Mouse (Mus musculus): ENCODE data around the gene Mkks. TPM values are rescaled to one million over a fixed set of nuclear protein-coding genes. Genes with fewer than 3 reads are reported as not detected.

Mkks gene
- 12.1 and 12.8 TPM in 2 replicates for polyA plus RNA-seq (2015; fragmentation: Nextera tagmentation; extraction: Ambion mirVana)

- WGBS = under 1% methylated on average over 49 of the region's 49 CpGs
Measured at GRCm38 (mm10) chr2:136891068-136891950, at the start of gene Mkks, which contains the start of the genes Slx4ip and AL731706.1. Mkks (minus strand) TSS chr2:136891389. Slx4ip (plus strand) TSS chr2:136891218. AL731706.1 (minus strand) TSS chr2:136891389.

GRCm38 (mm10) chr2:136938249-136938648 is 47.1 kb upstream of the Mkks start:
- Histone ChIP-seq H3K27me3 (ENCODE audit: control insufficient read depth, insufficient read depth, low read depth, low read length) (no peaks in the 10 kb centered on the region), H3K9ac (ENCODE audit: low read depth, low read length) (no peak overlapping the region), H3K27ac (ENCODE audit: low read length) (no peak overlapping the region), H3K4me2 (ENCODE audit: low read length) (no peak overlapping the region), H3K9me3 (replicated peaks; ENCODE audit: control insufficient read depth, low read length, poor library complexity, severe bottlenecking) (no peaks in the 10 kb centered on the region), H3K4me3 (ENCODE audit: low read depth, low read length) (no peak overlapping the region), H3K36me3 (ENCODE audit: control insufficient read depth, insufficient read depth, low read length) (no peaks in the 10 kb centered on the region), H3K4me1 (ENCODE audit: control insufficient read depth, insufficient read depth, low read length) (no peaks in the 10 kb centered on the region)
- ATAC-seq = no peak
- 88% methylated on average over 1 of the region's 1 CpGs for WGBS

More at GRCm38 (mm10) chr2:136891068-136891950, at the start of gene Mkks, which contains the start of the genes Slx4ip and AL731706.1:
- no peaks in the 10 kb centered on the region for H3K36me3 ChIP-seq (ENCODE audit: control insufficient read depth, insufficient read depth, low read length)
- peaks cover 21% of the 10 kb centered on the region for H3K4me1 ChIP-seq (ENCODE audit: control insufficient read depth, insufficient read depth, low read length)
- H3K27me3 ChIP-seq (ENCODE audit: control insufficient read depth, insufficient read depth, low read depth, low read length) = no peaks in the 10 kb centered on the region
- H3K4me3 ChIP-seq (ENCODE audit: low read depth, low read length) = peak within 1 kb of the TSS; percentile 79
- peak within 1 kb of the TSS; percentile 56 for H3K4me2 ChIP-seq (ENCODE audit: low read length)
- H3K9ac ChIP-seq (ENCODE audit: low read depth, low read length) = peak within 1 kb of the TSS; percentile 90
- H3K9me3 ChIP-seq (replicated peaks; ENCODE audit: control insufficient read depth, low read length, poor library complexity, severe bottlenecking) = no peaks in the 10 kb centered on the region
- peak; percentile 99 for ATAC-seq
- peak within 1 kb of the TSS; percentile 98 for H3K27ac ChIP-seq (ENCODE audit: low read length)

GRCm38 (mm10) chr2:136936391-136937288 is 45.5 kb upstream of the Mkks start:
- Histone ChIP-seq H3K27me3 (ENCODE audit: control insufficient read depth, insufficient read depth, low read depth, low read length) (no peaks in the 10 kb centered on the region), H3K4me2 (ENCODE audit: low read length) (no peak overlapping the region), H3K4me3 (ENCODE audit: low read depth, low read length) (no peak overlapping the region), H3K36me3 (ENCODE audit: control insufficient read depth, insufficient read depth, low read length) (no peaks in the 10 kb centered on the region), H3K4me1 (ENCODE audit: control insufficient read depth, insufficient read depth, low read length) (no peaks in the 10 kb centered on the region), H3K27ac (ENCODE audit: low read length) (no peak overlapping the region), H3K9me3 (replicated peaks; ENCODE audit: control insufficient read depth, low read length, poor library complexity, severe bottlenecking) (no peaks in the 10 kb centered on the region), H3K9ac (ENCODE audit: low read depth, low read length) (no peak overlapping the region)
- 94% methylated on average over 4 of the region's 4 CpGs for WGBS
- no peak for ATAC-seq

GRCm38 (mm10) chr2:136921003-136921408 is 29.8 kb upstream of the Mkks start:
- ATAC-seq = no peak
- H3K4me2 ChIP-seq (ENCODE audit: low read length) = no peak overlapping the region
- H3K27ac ChIP-seq (ENCODE audit: low read length) = no peak overlapping the region
- no peak overlapping the region for H3K9ac ChIP-seq (ENCODE audit: low read depth, low read length)
- H3K9me3 ChIP-seq (replicated peaks; ENCODE audit: control insufficient read depth, low read length, poor library complexity, severe bottlenecking) = no peaks in the 10 kb centered on the region
- no peaks in the 10 kb centered on the region for H3K27me3 ChIP-seq (ENCODE audit: control insufficient read depth, insufficient read depth, low read depth, low read length)
- H3K36me3 ChIP-seq (ENCODE audit: control insufficient read depth, insufficient read depth, low read length) = no peaks in the 10 kb centered on the region
- H3K4me1 ChIP-seq (ENCODE audit: control insufficient read depth, insufficient read depth, low read length) = no peaks in the 10 kb centered on the region
- no peak overlapping the region for H3K4me3 ChIP-seq (ENCODE audit: low read depth, low read length)
- 73% methylated on average over 4 of the region's 4 CpGs for WGBS

GRCm38 (mm10) chr2:136920257-136920993 is 29.2 kb upstream of the Mkks start:
- H3K27me3 ChIP-seq (ENCODE audit: control insufficient read depth, insufficient read depth, low read depth, low read length) = no peaks in the 10 kb centered on the region
- H3K36me3 ChIP-seq (ENCODE audit: control insufficient read depth, insufficient read depth, low read length) = no peaks in the 10 kb centered on the region
- H3K4me3 ChIP-seq (ENCODE audit: low read depth, low read length) = no peak overlapping the region
- no peaks in the 10 kb centered on the region for H3K9me3 ChIP-seq (replicated peaks; ENCODE audit: control insufficient read depth, low read length, poor library complexity, severe bottlenecking)
- WGBS = 92% methylated on average over 3 of the region's 3 CpGs
- no peak overlapping the region for H3K27ac ChIP-seq (ENCODE audit: low read length)
- no peak overlapping the region for H3K4me2 ChIP-seq (ENCODE audit: low read length)
- no peak overlapping the region for H3K9ac ChIP-seq (ENCODE audit: low read depth, low read length)
- H3K4me1 ChIP-seq (ENCODE audit: control insufficient read depth, insufficient read depth, low read length) = no peaks in the 10 kb centered on the region
- ATAC-seq = no peak

- H3K4me3 ChIP-seq (ENCODE audit: low read depth, low read length) = no peak overlapping the region
- WGBS = 96% methylated on average over 1 of the region's 1 CpGs
- H3K4me1 ChIP-seq (ENCODE audit: control insufficient read depth, insufficient read depth, low read length) = no peaks in the 10 kb centered on the region
- ATAC-seq = no peak
- no peaks in the 10 kb centered on the region for H3K27me3 ChIP-seq (ENCODE audit: control insufficient read depth, insufficient read depth, low read depth, low read length)
- H3K9me3 ChIP-seq (replicated peaks; ENCODE audit: control insufficient read depth, low read length, poor library complexity, severe bottlenecking) = no peaks in the 10 kb centered on the region
- H3K9ac ChIP-seq (ENCODE audit: low read depth, low read length) = no peak overlapping the region
- H3K27ac ChIP-seq (ENCODE audit: low read length) = no peak overlapping the region
- H3K4me2 ChIP-seq (ENCODE audit: low read length) = no peak overlapping the region
- H3K36me3 ChIP-seq (ENCODE audit: control insufficient read depth, insufficient read depth, low read length) = no peaks in the 10 kb centered on the region
Measured at GRCm38 (mm10) chr2:136919433-136919832, 28.2 kb upstream of the Mkks start.

GRCm38 (mm10) chr2:136914334-136914902 is 23.2 kb upstream of the Mkks start:
- H3K9ac ChIP-seq (ENCODE audit: low read depth, low read length) = no peak overlapping the region
- ATAC-seq = peak; percentile 84
- H3K27ac ChIP-seq (ENCODE audit: low read length) = no peak overlapping the region
- no peaks in the 10 kb centered on the region for H3K27me3 ChIP-seq (ENCODE audit: control insufficient read depth, insufficient read depth, low read depth, low read length)
- H3K4me3 ChIP-seq (ENCODE audit: low read depth, low read length) = no peak overlapping the region
- no peaks in the 10 kb centered on the region for H3K36me3 ChIP-seq (ENCODE audit: control insufficient read depth, insufficient read depth, low read length)
- H3K4me1 ChIP-seq (ENCODE audit: control insufficient read depth, insufficient read depth, low read length) = no peaks in the 10 kb centered on the region; the same call in 1 of the 2 replicates
- no peaks in the 10 kb centered on the region for H3K9me3 ChIP-seq (replicated peaks; ENCODE audit: control insufficient read depth, low read length, poor library complexity, severe bottlenecking)
- H3K4me2 ChIP-seq (ENCODE audit: low read length) = no peak overlapping the region
- 44% methylated on average over 3 of the region's 3 CpGs for WGBS

- H3K9me3 ChIP-seq (replicated peaks; ENCODE audit: control insufficient read depth, low read length, poor library complexity, severe bottlenecking) = no peaks in the 10 kb centered on the region
- no peak overlapping the region for H3K4me3 ChIP-seq (ENCODE audit: low read depth, low read length)
- no peaks in the 10 kb centered on the region for H3K36me3 ChIP-seq (ENCODE audit: control insufficient read depth, insufficient read depth, low read length)
- no peak for ATAC-seq
- 17% methylated on average over 3 of the region's 3 CpGs for WGBS
- H3K9ac ChIP-seq (ENCODE audit: low read depth, low read length) = no peak overlapping the region
- no peak overlapping the region for H3K27ac ChIP-seq (ENCODE audit: low read length)
- H3K27me3 ChIP-seq (ENCODE audit: control insufficient read depth, insufficient read depth, low read depth, low read length) = no peaks in the 10 kb centered on the region
- H3K4me2 ChIP-seq (ENCODE audit: low read length) = no peak overlapping the region
- no peaks in the 10 kb centered on the region; the same call in 1 of the 2 replicates for H3K4me1 ChIP-seq (ENCODE audit: control insufficient read depth, insufficient read depth, low read length)
Measured at GRCm38 (mm10) chr2:136913021-136913420, 21.8 kb upstream of the Mkks start.

Measured in midbrain, embryonic 16.5 days (tissue).